Mouse (Mus musculus) lung, adult 2 months (tissue): Measurements from ENCODE around the gene Cdk5. TPM values are rescaled to one million over a fixed set of nuclear protein-coding genes. Genes with fewer than 3 reads are reported as not detected.

Experiments used
- DNase-seq: peaks from one replicate; pipeline ENCODE4 v3.0.0; 2022
- H3K4me1 ChIP-seq: fragments of 200-500 bp; 2 replicates; pipeline ENCODE4 v1.6.1; 2011; ENCODE audit warnings: low read length; ENCODE audit not compliant: control insufficient read depth, insufficient read depth
- H3K4me3 ChIP-seq: fragments of 200-500 bp; replicated peaks from 2 replicates; pipeline ENCODE3; 2011; ENCODE audit warnings: low read depth, mild to moderate bottlenecking, control low read depth, low read length; ENCODE audit errors: extremely low read depth
- CTCF ChIP-seq: fragments of 200-500 bp; IDR thresholded peaks from 2 replicates; pipeline ENCODE4 v1.5.1; 2011; ENCODE audit warnings: mild to moderate bottlenecking, low read length, control low read depth; ENCODE audit not compliant: insufficient read depth
- POLR2A ChIP-seq: fragments of 200-500 bp; IDR thresholded peaks from 2 replicates; pipeline ENCODE4 v1.6.1; 2011; ENCODE audit warnings: low read depth, mild to moderate bottlenecking, control low read depth, low read length, borderline replicate concordance; ENCODE audit errors: extremely low read depth
- WGBS: fragments of 180-500 bp; shearing (Covaris S2); methylation state at CpG from one replicate; pipeline ENCODE4 v1.1.7; 2018; 5-methylcytosine and 5-hydroxymethylcytosine counted together
- polyA plus RNA-seq: library from polyadenylated mRNA; depleted of rRNA; stranded (reverse); fragments of >200 nt; gene quantifications from 2 replicates; pipeline ENCODE4 v1.2.3, GENCODE M21; 2012

Gene Cdk5
- polyA plus RNA-seq, 1 experiment: 71.4 TPM

- no peak overlapping the region for H3K4me3 ChIP-seq
- peaks cover 12% of the 10 kb centered on the region for H3K4me1 ChIP-seq
- no peak for DNase-seq
- WGBS: 50% methylated on average over 9 of the region's 9 CpGs
- TF ChIP-seq POLR2A (no peak), CTCF (no peak)
Measured at GRCm38 (mm10) chr5:24428596-24428995, 5.3 kb upstream of the Cdk5 start.

- WGBS: 42% methylated on average over 15 of the region's 15 CpGs
- peak; percentile 47 for DNase-seq
- peaks cover 12% of the 10 kb centered on the region for H3K4me1 ChIP-seq
- no peak for TF ChIP-seq CTCF
- TF ChIP-seq POLR2A: no peak
- peak overlapping the region; percentile 17 for H3K4me3 ChIP-seq
Measured at GRCm38 (mm10) chr5:24427981-24428402, 4.7 kb upstream of the Cdk5 start.

GRCm38 (mm10) chr5:24427285-24427633 is 3.9 kb upstream of the Cdk5 start:
- 50% methylated on average over 12 of the region's 12 CpGs for whole genome bisulfite sequencing
- Histone ChIP-seq H3K4me1 (peaks cover 17% of the 10 kb centered on the region), H3K4me3 (no peak overlapping the region)
- DNase-seq: no peak
- TF ChIP-seq POLR2A (no peak), CTCF (no peak)

- 25% methylated on average over 9 of the region's 9 CpGs for WGBS
- DNase-seq: no peak
- TF ChIP-seq POLR2A: no peak
- TF ChIP-seq CTCF: no peak
- H3K4me1 ChIP-seq: peaks cover 17% of the 10 kb centered on the region
- H3K4me3 ChIP-seq: no peak overlapping the region
Measured at GRCm38 (mm10) chr5:24426556-24427284, 3.4 kb upstream of the Cdk5 start.

- H3K4me1 ChIP-seq: peaks cover 17% of the 10 kb centered on the region
- H3K4me3 ChIP-seq: peak overlapping the region; percentile 85
- WGBS: 6% methylated on average over 10 of the region's 10 CpGs
- TF ChIP-seq POLR2A: no peak
- TF ChIP-seq CTCF: no peak
- DNase-seq: no peak
Measured at GRCm38 (mm10) chr5:24426037-24426432, 2.7 kb upstream of the Cdk5 start.

GRCm38 (mm10) chr5:24425421-24426036 is 2.2 kb upstream of the Cdk5 start:
- peak; percentile 74 for DNase-seq
- WGBS: 1% methylated on average over 26 of the region's 30 CpGs
- TF ChIP-seq CTCF (no peak), POLR2A (no peak)
- Histone ChIP-seq H3K4me3 (peak overlapping the region; percentile 85), H3K4me1 (peaks cover 17% of the 10 kb centered on the region)

GRCm38 (mm10) chr5:24424861-24425411 is 1.6 kb upstream of the Cdk5 start:
- WGBS: under 1% methylated on average over 55 of the region's 60 CpGs
- DNase-seq: peak; percentile 65
- TF ChIP-seq POLR2A (peak; percentile 58; the same call in 1 of the 2 replicates), CTCF (no peak)
- Histone ChIP-seq H3K4me3 (peak overlapping the region; percentile 88), H3K4me1 (peaks cover 17% of the 10 kb centered on the region)

GRCm38 (mm10) chr5:24424004-24424781 is 863 bp upstream of the Cdk5 start:
- no peak for TF ChIP-seq POLR2A
- TF ChIP-seq CTCF: no peak
- H3K4me3 ChIP-seq: peak overlapping the region; percentile 88
- no peak for DNase-seq
- 6% methylated on average over 21 of the region's 21 CpGs for WGBS
- peaks cover 17% of the 10 kb centered on the region for H3K4me1 ChIP-seq

- no peak for DNase-seq
- WGBS: 90% methylated on average over 9 of the region's 9 CpGs
- H3K4me3 ChIP-seq: no peak overlapping the region
- H3K4me1 ChIP-seq: peaks cover 5% of the 10 kb centered on the region
- TF ChIP-seq CTCF (no peak), POLR2A (no peak)
Measured at GRCm38 (mm10) chr5:24420381-24420780, 2.9 kb downstream of the Cdk5 start.
